Mouse (Mus musculus): ENCODE data around the gene Zbtb43. TPM values are rescaled to one million over a fixed set of nuclear protein-coding genes. Genes with fewer than 3 reads are reported as not detected.

Zbtb43 gene
- polyA plus RNA-seq (2012; rRNA removed), result 14.2 and 15.0 TPM in 2 replicates

GRCm38 (mm10) chr2:33468466-33469097 lies at the start of gene Zbtb43:
TSS of gene Zbtb43 (minus strand) at chr2:33468559.
- DNase-seq, result peak; percentile 98
- Histone ChIP-seq H3K27ac (ENCODE audit: insufficient read depth, low read depth, low read length) (peak within 1 kb of the TSS; percentile 93), H3K36me3 (ENCODE audit: control insufficient read depth, insufficient read depth, low read length) (peaks cover under 1% of the 10 kb centered on the region; the same call in 1 of the 2 replicates), H3K4me1 (ENCODE audit: control insufficient read depth, insufficient read depth, low read length) (peaks cover 18% of the 10 kb centered on the region), H3K27me3 (replicated peaks; ENCODE audit: control insufficient read depth, insufficient read depth, low read length) (no peaks in the 10 kb centered on the region), H3K4me3 (ENCODE audit: insufficient read depth, low read depth, low read length) (peak within 1 kb of the TSS; percentile 95)
- 5% methylated on average over 36 of the region's 36 CpGs for WGBS
- TF ChIP-seq POLR2A (IDR thresholded peaks at IDR 0.05; ENCODE audit: low read depth, low read length), result peak; percentile 78
- TF ChIP-seq CTCF (conservative IDR thresholded peaks at IDR 0.05; ENCODE audit: insufficient read depth, insufficient read length, low read depth, low read length), result no peak

GRCm38 (mm10) chr2:33515856-33516255 lies 47.5 kb upstream of the Zbtb43 start:
- H3K4me1 ChIP-seq (ENCODE audit: control insufficient read depth, insufficient read depth, low read length), result no peaks in the 10 kb centered on the region
- H3K27ac ChIP-seq (ENCODE audit: insufficient read depth, low read depth, low read length), result no peak overlapping the region
- no peak for DNase-seq
- H3K4me3 ChIP-seq (ENCODE audit: insufficient read depth, low read depth, low read length), result no peak overlapping the region
- H3K27me3 ChIP-seq (replicated peaks; ENCODE audit: control insufficient read depth, insufficient read depth, low read length), result no peaks in the 10 kb centered on the region
- no peaks in the 10 kb centered on the region for H3K36me3 ChIP-seq (ENCODE audit: control insufficient read depth, insufficient read depth, low read length)
- 47% methylated on average over 19 of the region's 19 CpGs for WGBS
- TF ChIP-seq CTCF (conservative IDR thresholded peaks at IDR 0.05; ENCODE audit: insufficient read depth, insufficient read length, low read depth, low read length) (no peak), POLR2A (IDR thresholded peaks at IDR 0.05; ENCODE audit: low read depth, low read length) (no peak)

- H3K27ac ChIP-seq (ENCODE audit: insufficient read depth, low read depth, low read length), result no peak overlapping the region
- H3K36me3 ChIP-seq (ENCODE audit: control insufficient read depth, insufficient read depth, low read length), result no peaks in the 10 kb centered on the region
- no peak for TF ChIP-seq POLR2A (IDR thresholded peaks at IDR 0.05; ENCODE audit: low read depth, low read length)
- H3K4me1 ChIP-seq (ENCODE audit: control insufficient read depth, insufficient read depth, low read length), result no peaks in the 10 kb centered on the region
- H3K27me3 ChIP-seq (replicated peaks; ENCODE audit: control insufficient read depth, insufficient read depth, low read length), result no peaks in the 10 kb centered on the region
- no peak for DNase-seq
- H3K4me3 ChIP-seq (ENCODE audit: insufficient read depth, low read depth, low read length), result no peak overlapping the region
- WGBS, result 69% methylated on average over 8 of the region's 8 CpGs
Observed at GRCm38 (mm10) chr2:33515431-33515830, 47.1 kb upstream of the Zbtb43 start.

- no peaks in the 10 kb centered on the region for H3K27me3 ChIP-seq (replicated peaks; ENCODE audit: control insufficient read depth, insufficient read depth, low read length)
- no peak overlapping the region for H3K4me3 ChIP-seq (ENCODE audit: insufficient read depth, low read depth, low read length)
- no peak for DNase-seq
- H3K4me1 ChIP-seq (ENCODE audit: control insufficient read depth, insufficient read depth, low read length), result no peaks in the 10 kb centered on the region
- no peak overlapping the region for H3K27ac ChIP-seq (ENCODE audit: insufficient read depth, low read depth, low read length)
- 96% methylated on average over 1 of the region's 1 CpGs for WGBS
- H3K36me3 ChIP-seq (ENCODE audit: control insufficient read depth, insufficient read depth, low read length), result no peaks in the 10 kb centered on the region
- TF ChIP-seq CTCF (conservative IDR thresholded peaks at IDR 0.05; ENCODE audit: insufficient read depth, insufficient read length, low read depth, low read length) (no peak), POLR2A (IDR thresholded peaks at IDR 0.05; ENCODE audit: low read depth, low read length) (no peak)
Observed at GRCm38 (mm10) chr2:33510791-33511190, 42.4 kb upstream of the Zbtb43 start.

- Histone ChIP-seq H3K4me1 (ENCODE audit: control insufficient read depth, insufficient read depth, low read length) (no peaks in the 10 kb centered on the region), H3K27ac (ENCODE audit: insufficient read depth, low read depth, low read length) (no peak overlapping the region), H3K4me3 (ENCODE audit: insufficient read depth, low read depth, low read length) (no peak overlapping the region), H3K27me3 (replicated peaks; ENCODE audit: control insufficient read depth, insufficient read depth, low read length) (no peaks in the 10 kb centered on the region), H3K36me3 (ENCODE audit: control insufficient read depth, insufficient read depth, low read length) (no peaks in the 10 kb centered on the region)
- no peak for DNase-seq
- no peak for TF ChIP-seq CTCF (conservative IDR thresholded peaks at IDR 0.05; ENCODE audit: insufficient read depth, insufficient read length, low read depth, low read length)
- no peak for TF ChIP-seq POLR2A (IDR thresholded peaks at IDR 0.05; ENCODE audit: low read depth, low read length)
- WGBS, result 57% methylated on average over 2 of the region's 2 CpGs
Observed at GRCm38 (mm10) chr2:33502602-33503001, 34.2 kb upstream of the Zbtb43 start.

- Histone ChIP-seq H3K36me3 (ENCODE audit: control insufficient read depth, insufficient read depth, low read length) (no peaks in the 10 kb centered on the region), H3K27ac (ENCODE audit: insufficient read depth, low read depth, low read length) (no peak overlapping the region), H3K4me1 (ENCODE audit: control insufficient read depth, insufficient read depth, low read length) (no peaks in the 10 kb centered on the region), H3K4me3 (ENCODE audit: insufficient read depth, low read depth, low read length) (no peak overlapping the region), H3K27me3 (replicated peaks; ENCODE audit: control insufficient read depth, insufficient read depth, low read length) (no peaks in the 10 kb centered on the region)
- WGBS, result 38% methylated on average over 4 of the region's 4 CpGs
- TF ChIP-seq CTCF (conservative IDR thresholded peaks at IDR 0.05; ENCODE audit: insufficient read depth, insufficient read length, low read depth, low read length) (no peak), POLR2A (IDR thresholded peaks at IDR 0.05; ENCODE audit: low read depth, low read length) (no peak)
- DNase-seq, result peak; percentile 15
Observed at GRCm38 (mm10) chr2:33498280-33498679, 29.9 kb upstream of the Zbtb43 start.

- H3K4me3 ChIP-seq (ENCODE audit: insufficient read depth, low read depth, low read length), result no peak overlapping the region
- H3K27ac ChIP-seq (ENCODE audit: insufficient read depth, low read depth, low read length), result no peak overlapping the region
- H3K36me3 ChIP-seq (ENCODE audit: control insufficient read depth, insufficient read depth, low read length), result no peaks in the 10 kb centered on the region
- no peak for DNase-seq
- WGBS, result 60% methylated on average over 3 of the region's 3 CpGs
- TF ChIP-seq POLR2A (IDR thresholded peaks at IDR 0.05; ENCODE audit: low read depth, low read length) (no peak), CTCF (conservative IDR thresholded peaks at IDR 0.05; ENCODE audit: insufficient read depth, insufficient read length, low read depth, low read length) (no peak)
- no peaks in the 10 kb centered on the region for H3K4me1 ChIP-seq (ENCODE audit: control insufficient read depth, insufficient read depth, low read length)
- no peaks in the 10 kb centered on the region for H3K27me3 ChIP-seq (replicated peaks; ENCODE audit: control insufficient read depth, insufficient read depth, low read length)
Observed at GRCm38 (mm10) chr2:33495654-33496053, 27.3 kb upstream of the Zbtb43 start.

Measured in kidney, adult 2 months (tissue).